Mouse (Mus musculus) forebrain, embryonic 10.5 days (tissue): ENCODE measurements at regions not wholly inside any gene's neighbourhood (a gene's known extent, or its start where the extent isn't known, plus 50 kb on each side); places are given as distances from the start of the nearest gene placed in this dataset.

ENCODE experiments used
- DNase-seq: peaks from one replicate; pipeline ENCODE4 v3.0.0-alpha.2; 2017; ENCODE audit warnings: low spot score; ENCODE audit errors: extremely low spot score
- H3K27ac ChIP-seq: fragments of 300-500 bp; sonication (generic); 2 replicates; pipeline ENCODE4 v1.5.1; 2016; ENCODE audit warnings: mild to moderate bottlenecking
- H3K27me3 ChIP-seq: fragments of 300-500 bp; sonication (generic); 2 replicates; pipeline ENCODE4 v1.6.1; 2016; ENCODE audit warnings: mild to moderate bottlenecking; ENCODE audit not compliant: poor library complexity, severe bottlenecking
- H3K36me3 ChIP-seq: fragments of 300-500 bp; sonication (generic); replicated peaks from 2 replicates; pipeline ENCODE4 v1.6.1; 2016; ENCODE audit warnings: mild to moderate bottlenecking, moderate library complexity
- H3K4me1 ChIP-seq: fragments of 300-500 bp; sonication (generic); 2 replicates; pipeline ENCODE4 v1.6.1; 2016
- H3K4me3 ChIP-seq: fragments of 300-500 bp; sonication (generic); 2 replicates; pipeline ENCODE4 v1.5.1; 2016; ENCODE audit warnings: mild to moderate bottlenecking, moderate library complexity
- H3K9me3 ChIP-seq: fragments of 300-500 bp; sonication (generic); 2 replicates; pipeline ENCODE4 v1.6.1; 2016; ENCODE audit warnings: mild to moderate bottlenecking, moderate library complexity
- WGBS: fragments of 180-500 bp; shearing (Covaris S2); methylation state at CpG from one replicate; pipeline ENCODE4 v1.1.7; 2016; 5-methylcytosine and 5-hydroxymethylcytosine counted together

DNA sequence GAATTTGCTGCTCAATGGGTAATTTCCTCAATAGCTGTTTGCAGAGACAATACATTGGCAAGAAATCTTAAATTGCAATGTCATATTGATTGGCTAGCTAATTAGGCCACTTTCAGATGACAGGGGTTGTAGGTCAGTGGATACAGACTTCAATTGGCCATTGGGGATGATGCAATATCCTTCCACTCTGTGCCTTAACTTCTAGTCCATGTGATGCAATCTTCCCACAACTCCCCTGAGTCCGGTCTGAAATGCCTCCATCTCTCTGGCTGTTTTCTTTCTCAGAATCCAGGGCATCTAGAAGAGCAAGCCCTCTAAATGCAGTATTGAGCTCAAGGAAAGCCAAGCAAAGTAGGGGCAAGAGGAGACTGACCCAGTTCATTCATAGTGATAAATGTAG lies 196.4 kb upstream of the Cdyl start:
- H3K27me3 ChIP-seq = no peaks in the 10 kb centered on the region
- 84% methylated on average over 1 of the region's 1 CpGs for WGBS
- no peak overlapping the region for H3K27ac ChIP-seq
- no peaks in the 10 kb centered on the region for H3K4me1 ChIP-seq
- no peak for DNase-seq
- H3K4me3 ChIP-seq = no peak overlapping the region
- H3K36me3 ChIP-seq = no peaks in the 10 kb centered on the region
- no peaks in the 10 kb centered on the region for H3K9me3 ChIP-seq

DNA sequence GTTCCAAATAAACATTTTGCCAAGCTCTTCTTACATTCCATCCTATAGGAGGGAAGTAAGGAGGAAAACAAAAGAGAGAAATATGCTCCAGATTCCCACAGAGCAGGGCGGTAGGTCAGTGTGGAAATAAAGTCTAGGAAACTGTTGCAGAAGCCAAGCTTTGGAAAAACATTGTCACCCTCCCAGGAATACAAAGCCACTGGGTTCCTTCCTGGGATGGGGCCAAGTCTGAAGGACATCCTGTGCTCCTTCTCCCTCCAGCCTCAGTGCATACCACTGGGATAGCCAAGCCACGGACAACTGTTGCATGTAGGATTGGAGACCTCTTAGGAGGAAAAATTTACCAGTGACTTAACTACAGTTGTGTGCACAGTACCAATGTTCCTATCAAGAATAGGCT lies 195.8 kb upstream of the Cdyl start:
- WGBS = 75% methylated on average over 2 of the region's 2 CpGs

DNA sequence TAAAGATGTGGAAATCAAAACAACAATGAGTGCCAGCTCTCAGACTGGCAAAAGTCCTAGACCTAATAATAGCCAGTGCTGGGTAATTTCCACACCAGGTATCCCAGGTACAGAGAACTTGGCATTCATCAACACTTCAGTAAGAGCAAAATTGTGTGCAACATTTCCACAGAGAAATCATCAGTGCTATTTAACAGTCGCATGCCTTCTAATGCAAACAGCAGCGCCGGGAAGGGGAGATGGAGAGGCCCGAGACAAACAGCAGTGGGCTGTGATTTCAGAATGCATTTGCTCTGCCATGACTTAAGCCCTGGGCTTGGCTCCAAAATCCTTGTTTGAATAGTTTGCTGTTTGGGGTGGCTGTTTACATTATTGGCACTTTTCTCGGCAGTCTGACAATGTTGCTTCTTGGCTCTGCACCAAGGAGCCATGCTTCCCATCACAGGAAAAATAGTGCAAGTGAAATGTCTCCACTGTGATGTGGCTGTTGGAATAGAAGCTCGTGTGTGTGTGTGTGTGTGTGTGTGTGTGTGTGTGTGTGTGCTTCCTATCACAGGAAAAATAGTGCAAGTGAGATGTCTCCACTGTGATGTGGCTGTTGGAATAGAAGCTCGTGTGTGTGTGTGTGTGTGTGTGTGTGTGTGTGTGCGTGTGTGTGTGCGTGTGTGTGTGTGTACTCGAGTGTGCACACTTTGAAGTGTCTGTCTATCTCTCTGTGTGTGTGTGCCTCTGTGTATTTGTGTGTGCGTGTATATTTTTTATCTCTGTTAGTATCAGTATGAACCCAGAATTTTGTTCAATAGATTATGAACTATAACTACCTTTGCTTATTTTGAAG lies 190.1 kb upstream of the Cdyl start:
- no peak for DNase-seq
- 85% methylated on average over 11 of the region's 11 CpGs for WGBS
- no peaks in the 10 kb centered on the region for H3K36me3 ChIP-seq
- no peaks in the 10 kb centered on the region for H3K9me3 ChIP-seq
- H3K27ac ChIP-seq = no peak overlapping the region
- no peak overlapping the region for H3K4me3 ChIP-seq
- no peaks in the 10 kb centered on the region for H3K27me3 ChIP-seq
- no peaks in the 10 kb centered on the region for H3K4me1 ChIP-seq

More for the DNA sequence above, 195.8 kb upstream of the Cdyl start:
- H3K4me1 ChIP-seq = no peaks in the 10 kb centered on the region
- DNase-seq = no peak
- H3K36me3 ChIP-seq = no peaks in the 10 kb centered on the region
- H3K27me3 ChIP-seq = no peaks in the 10 kb centered on the region
- H3K27ac ChIP-seq = no peak overlapping the region
- H3K9me3 ChIP-seq = no peaks in the 10 kb centered on the region
- no peak overlapping the region for H3K4me3 ChIP-seq

DNA sequence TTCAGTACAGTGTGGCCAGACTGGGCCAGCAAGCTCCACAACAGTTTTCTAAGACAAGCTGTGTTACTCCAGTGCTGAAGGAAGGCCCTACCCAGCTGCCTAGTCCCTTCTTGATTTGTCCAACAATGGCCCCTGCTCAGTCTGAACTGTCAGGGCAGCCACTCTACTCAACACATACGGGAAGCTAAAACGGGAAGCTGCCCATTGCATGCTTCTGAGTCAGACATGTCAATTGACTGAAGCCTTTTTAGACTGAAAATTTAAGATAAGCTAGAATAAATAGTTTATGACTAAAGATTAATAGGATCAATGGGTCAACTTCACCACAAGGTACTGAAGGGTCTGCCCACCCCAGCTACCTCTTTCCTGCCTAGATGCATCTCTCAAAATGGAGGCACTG lies 181.4 kb upstream of the Cdyl start:
- Histone ChIP-seq H3K4me1 (no peaks in the 10 kb centered on the region), H3K9me3 (no peaks in the 10 kb centered on the region), H3K27me3 (no peaks in the 10 kb centered on the region), H3K36me3 (no peaks in the 10 kb centered on the region), H3K27ac (no peak overlapping the region), H3K4me3 (no peak overlapping the region)
- no peak for DNase-seq
- WGBS = 88% methylated on average over 2 of the region's 2 CpGs

GRCm38 (mm10) chr13:35482340-35482739 lies 177.3 kb upstream of the Cdyl start:
- Histone ChIP-seq H3K4me3 (no peak overlapping the region), H3K9me3 (no peaks in the 10 kb centered on the region), H3K36me3 (no peaks in the 10 kb centered on the region), H3K27me3 (no peaks in the 10 kb centered on the region), H3K27ac (no peak overlapping the region), H3K4me1 (no peaks in the 10 kb centered on the region)
- DNase-seq = no peak
- 89% methylated on average over 4 of the region's 4 CpGs for WGBS

DNA sequence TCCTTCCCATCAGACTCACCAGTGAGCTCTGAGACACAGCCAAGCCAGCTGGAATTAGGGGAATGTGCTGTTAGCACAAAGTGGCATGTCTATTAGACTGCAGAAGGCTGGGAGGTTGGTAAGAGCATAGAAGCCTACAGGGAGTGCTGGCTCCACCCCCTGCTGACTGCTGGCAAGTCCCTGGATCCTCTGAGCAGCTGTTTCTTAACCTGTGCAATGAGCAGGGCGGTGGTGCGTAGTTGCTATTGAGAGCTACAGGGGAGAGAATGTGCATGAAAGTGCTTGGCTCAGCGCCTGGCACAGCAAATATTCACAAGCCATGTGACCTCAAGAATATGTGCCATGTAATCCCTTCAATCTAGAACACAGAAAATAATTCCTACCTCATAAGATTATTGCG lies 173.5 kb upstream of the Cdyl start:
- Histone ChIP-seq H3K4me3 (no peak overlapping the region), H3K27ac (no peak overlapping the region), H3K9me3 (no peaks in the 10 kb centered on the region; the same call in 1 of the 2 replicates), H3K27me3 (no peaks in the 10 kb centered on the region), H3K4me1 (no peaks in the 10 kb centered on the region), H3K36me3 (no peaks in the 10 kb centered on the region)
- 91% methylated on average over 4 of the region's 4 CpGs for WGBS
- no peak for DNase-seq

DNA sequence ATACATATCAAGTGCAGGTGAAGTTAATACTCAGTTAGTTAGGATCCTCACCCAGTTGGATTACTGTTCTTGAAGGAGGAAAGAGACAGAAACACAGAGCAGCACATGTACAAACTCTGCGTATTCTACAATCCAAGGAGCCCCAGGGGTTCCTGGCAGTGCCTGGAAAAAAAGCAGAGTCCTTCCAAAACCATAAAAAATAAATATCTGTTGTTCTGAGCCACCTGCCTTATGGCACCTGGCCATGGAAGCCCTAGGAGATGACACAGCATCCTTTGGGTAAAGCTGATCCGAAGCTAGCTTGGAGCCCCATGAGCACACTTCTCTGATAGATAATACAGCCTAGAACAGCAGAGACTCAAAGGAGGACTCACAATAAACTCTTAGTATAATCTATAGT lies 159.9 kb upstream of the Cdyl start:
- Histone ChIP-seq H3K4me1 (peaks cover 32% of the 10 kb centered on the region), H3K9me3 (peaks cover under 1% of the 10 kb centered on the region; the same call in 1 of the 2 replicates), H3K27ac (no peak overlapping the region), H3K36me3 (no peaks in the 10 kb centered on the region), H3K4me3 (no peak overlapping the region), H3K27me3 (no peaks in the 10 kb centered on the region)
- DNase-seq = no peak
- WGBS = 83% methylated on average over 2 of the region's 2 CpGs

- H3K36me3 ChIP-seq = no peaks in the 10 kb centered on the region
- 65% methylated on average over 5 of the region's 5 CpGs for WGBS
These were observed 158.7 kb upstream of the Cdyl start for GRCm38 (mm10) chr13:35500891-35501290.

DNA sequence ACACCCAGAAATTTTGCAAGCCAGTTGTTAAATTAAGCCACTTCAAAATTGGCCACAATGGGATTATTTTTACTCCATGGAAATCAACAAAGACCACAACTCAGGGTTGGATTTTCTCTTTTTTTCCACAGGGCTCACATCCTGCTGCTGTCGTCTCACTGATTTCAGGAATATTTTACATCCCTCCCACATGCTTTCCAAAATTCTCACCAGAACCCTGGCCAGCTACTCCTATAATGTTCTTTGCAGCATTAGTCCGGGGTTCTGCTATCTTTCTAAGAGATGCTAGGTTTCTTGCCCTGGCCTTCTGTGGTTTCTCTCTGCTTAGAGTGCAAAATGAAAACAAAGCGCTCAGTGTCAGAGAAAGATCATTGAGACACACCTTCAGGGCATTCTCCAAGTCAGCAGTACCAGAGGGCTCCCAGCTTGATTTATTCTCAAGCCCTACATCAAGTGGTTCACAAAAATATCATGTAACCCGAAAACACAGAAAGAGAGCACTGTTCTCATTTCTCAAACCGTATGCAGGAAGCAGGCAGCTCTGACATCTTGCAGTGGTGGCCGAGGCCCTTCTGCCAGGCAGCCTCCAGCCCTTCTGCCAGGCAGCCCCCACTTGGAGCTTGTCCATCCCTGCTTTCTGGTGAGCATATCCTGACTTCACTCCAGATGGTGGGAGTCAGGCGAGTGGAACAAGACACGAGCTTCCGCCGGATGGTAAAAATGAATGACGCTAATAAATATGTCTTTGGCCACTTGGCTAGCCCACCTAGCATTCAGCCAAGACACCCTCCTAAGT lies 158.1 kb upstream of the Cdyl start:
- H3K4me1 ChIP-seq = peaks cover 32% of the 10 kb centered on the region
- H3K36me3 ChIP-seq = no peaks in the 10 kb centered on the region
- WGBS = 71% methylated on average over 11 of the region's 11 CpGs
- DNase-seq = no peak
- no peaks in the 10 kb centered on the region for H3K9me3 ChIP-seq
- 0 out of 2 replicates have a peak overlapping the region, but pooled peaks have one; percentile 48 for H3K27ac ChIP-seq
- no peaks in the 10 kb centered on the region for H3K27me3 ChIP-seq
- H3K4me3 ChIP-seq = no peak overlapping the region

More at GRCm38 (mm10) chr13:35500891-35501290, 158.7 kb upstream of the Cdyl start:
- 0 out of 2 replicates have a peak overlapping the region, but pooled peaks have one; percentile 48 for H3K27ac ChIP-seq
- no peaks in the 10 kb centered on the region for H3K27me3 ChIP-seq
- H3K4me3 ChIP-seq = no peak overlapping the region
- DNase-seq = no peak
- H3K4me1 ChIP-seq = peaks cover 32% of the 10 kb centered on the region
- no peaks in the 10 kb centered on the region for H3K9me3 ChIP-seq

GRCm38 (mm10) chr13:35502147-35502522 lies 157.5 kb upstream of the Cdyl start:
- Histone ChIP-seq H3K9me3 (no peaks in the 10 kb centered on the region), H3K4me1 (peaks cover 32% of the 10 kb centered on the region), H3K27me3 (no peaks in the 10 kb centered on the region), H3K27ac (no peak overlapping the region), H3K36me3 (no peaks in the 10 kb centered on the region), H3K4me3 (no peak overlapping the region)
- 61% methylated on average over 5 of the region's 5 CpGs for WGBS
- no peak for DNase-seq

GRCm38 (mm10) chr13:35503362-35503821 lies 156.2 kb upstream of the Cdyl start:
- DNase-seq = no peak
- Histone ChIP-seq H3K27ac (peak overlapping the region; percentile 56), H3K36me3 (no peaks in the 10 kb centered on the region), H3K4me1 (peaks cover 32% of the 10 kb centered on the region), H3K9me3 (no peaks in the 10 kb centered on the region), H3K4me3 (no peak overlapping the region), H3K27me3 (no peaks in the 10 kb centered on the region)
- 74% methylated on average over 17 of the region's 17 CpGs for WGBS

DNA sequence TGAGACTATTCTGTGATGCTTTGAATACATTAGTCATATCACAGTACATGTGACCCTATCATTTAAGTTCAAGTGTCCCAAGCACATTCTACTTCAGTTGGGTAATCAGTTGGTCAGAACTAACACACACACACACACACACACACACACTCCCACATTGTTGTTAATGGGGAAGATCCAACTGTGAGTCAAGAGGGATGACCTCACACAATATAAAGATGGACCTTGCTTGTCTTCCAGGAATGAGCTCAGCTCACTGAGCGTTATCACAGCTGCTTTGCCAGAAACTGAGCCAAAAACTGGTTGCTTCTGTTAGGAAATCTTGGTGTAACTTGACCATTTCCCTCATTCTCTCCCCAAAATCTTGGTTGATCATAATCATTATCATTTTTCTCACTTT lies 152.4 kb upstream of the Cdyl start:
- no peak for DNase-seq
- Histone ChIP-seq H3K36me3 (no peaks in the 10 kb centered on the region), H3K27me3 (no peaks in the 10 kb centered on the region), H3K4me3 (no peak overlapping the region), H3K4me1 (peaks cover 16% of the 10 kb centered on the region), H3K9me3 (no peaks in the 10 kb centered on the region), H3K27ac (no peak overlapping the region)
- WGBS = 89% methylated on average over 1 of the region's 1 CpGs

DNA sequence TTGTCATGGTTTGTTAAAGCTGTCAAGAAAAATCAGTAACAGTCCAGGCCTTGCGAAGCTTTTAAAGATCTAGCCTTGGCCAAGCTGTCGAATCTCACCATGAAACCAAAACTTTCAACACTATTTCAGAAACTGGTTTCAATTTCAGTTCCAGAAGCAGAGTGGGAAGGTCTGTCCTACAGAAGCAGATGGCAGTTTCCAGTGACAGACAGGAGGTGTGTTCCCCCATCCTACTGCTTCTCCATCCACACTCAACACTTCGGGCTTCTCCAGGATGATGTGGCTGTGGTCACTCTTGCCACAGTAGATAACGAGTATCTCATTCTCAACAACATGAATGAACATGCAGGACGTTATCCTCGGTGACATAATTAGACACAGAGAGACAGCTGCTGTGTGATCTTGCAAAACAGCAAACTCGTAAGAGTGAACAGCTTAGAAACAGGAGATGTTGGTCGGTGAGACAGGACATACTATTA lies 147.6 kb upstream of the Cdyl start:
- Histone ChIP-seq H3K36me3 (no peaks in the 10 kb centered on the region), H3K27me3 (no peaks in the 10 kb centered on the region), H3K4me3 (no peak overlapping the region), H3K27ac (no peak overlapping the region), H3K9me3 (no peaks in the 10 kb centered on the region), H3K4me1 (no peaks in the 10 kb centered on the region)
- WGBS = 85% methylated on average over 8 of the region's 8 CpGs
- no peak for DNase-seq
